Mouse (Mus musculus): ENCODE data around the gene Ggt7.
"Not testable (repeated sequence)": the region's sequence is repeated elsewhere in the genome, so short reads cannot be mapped to it uniquely, and the experiment has no call there.

Ggt7 gene

GRCm38 (mm10) chr2:155517455-155518423, at the start of gene Ggt7, which contains the start of gene Acss2:
Gene Ggt7, minus strand, starts transcription at chr2:155518237.
Gene Acss2, plus strand, starts transcription at chr2:155517948.
- DNase-seq: peak; percentile 94 to 97

GRCm38 (mm10) chr2:155567751-155568150, 49.7 kb upstream of the Ggt7 start:
- DNase-seq: no peak

- DNase-seq: no peak
Observed at GRCm38 (mm10) chr2:155562934-155563333, 44.9 kb upstream of the Ggt7 start.

- DNase-seq: no peak
Observed at GRCm38 (mm10) chr2:155562209-155562608, 44.2 kb upstream of the Ggt7 start.

GRCm38 (mm10) chr2:155554426-155554985, 36.5 kb upstream of the Ggt7 start:
- DNase-seq: no peak

- DNase-seq: peak; percentile 49 to 75
Observed at GRCm38 (mm10) chr2:155552949-155553354, 34.9 kb upstream of the Ggt7 start.

- no peak for DNase-seq
Observed at GRCm38 (mm10) chr2:155552336-155552735, 34.3 kb upstream of the Ggt7 start.

GRCm38 (mm10) chr2:155546955-155547354, 28.9 kb upstream of the Ggt7 start:
- no peak for DNase-seq

GRCm38 (mm10) chr2:155540822-155541458, 22.9 kb upstream of the Ggt7 start:
- no peak for DNase-seq

- DNase-seq: no peak
Observed at GRCm38 (mm10) chr2:155539696-155540095, 21.7 kb upstream of the Ggt7 start.

GRCm38 (mm10) chr2:155538463-155539057, 20.5 kb upstream of the Ggt7 start:
- not testable (repeated sequence) for DNase-seq

- DNase-seq: no peak
Observed at GRCm38 (mm10) chr2:155537761-155538462, 19.9 kb upstream of the Ggt7 start.

- no peak for DNase-seq
Observed at GRCm38 (mm10) chr2:155536292-155536691, 18.3 kb upstream of the Ggt7 start.

GRCm38 (mm10) chr2:155527367-155527766, 9.3 kb upstream of the Ggt7 start:
- no peak for DNase-seq

GRCm38 (mm10) chr2:155524378-155524777, 6.3 kb upstream of the Ggt7 start:
- no peak for DNase-seq

GRCm38 (mm10) chr2:155523706-155524105, 5.7 kb upstream of the Ggt7 start:
- no peak for DNase-seq

GRCm38 (mm10) chr2:155518531-155519270, 664 bp upstream of the Ggt7 start:
- DNase-seq: no peak

- DNase-seq: peak in 1 of 2 experiments; percentile 39
Observed at GRCm38 (mm10) chr2:155515941-155516340, 2.1 kb downstream of the Ggt7 start.

GRCm38 (mm10) chr2:155514666-155515065, 3.4 kb downstream of the Ggt7 start:
- DNase-seq: peak; percentile 82 to 83

GRCm38 (mm10) chr2:155513543-155513942, 4.5 kb downstream of the Ggt7 start:
- DNase-seq: no peak

- peak in 1 of 2 experiments; percentile 43 for DNase-seq
Observed at GRCm38 (mm10) chr2:155512479-155512878, 5.6 kb downstream of the Ggt7 start.
